Mouse (Mus musculus): Measurements from ENCODE around the gene Ino80d. TPM values are rescaled to one million over a fixed set of nuclear protein-coding genes. Genes with fewer than 3 reads are reported as not detected.

The Ino80d gene
- total RNA-seq, 2 experiments from 2014 or later, result 18.9 to 21.1 TPM

GRCm38 (mm10) chr1:63110536-63111285 lies 3.8 kb downstream of the Ino80d start:
- peak; percentile 24 to 25 for DNase-seq
- intact Hi-C loops (cut with DNase I), result no loop called here

GRCm38 (mm10) chr1:63107614-63108327 lies 6.7 kb downstream of the Ino80d start:
- no peak for DNase-seq
- intact Hi-C loops (cut with DNase I), result no loop called here

GRCm38 (mm10) chr1:63102758-63103451 lies 11.6 kb downstream of the Ino80d start:
- intact Hi-C loops (cut with DNase I), result no loop called here
- DNase-seq, result no peak

GRCm38 (mm10) chr1:63100196-63100595 lies 14.3 kb downstream of the Ino80d start:
- intact Hi-C loops (cut with DNase I), result no loop called here
- no peak for DNase-seq

- DNase-seq, result no peak
- intact Hi-C loops (cut with DNase I), result no loop called here
Observed at GRCm38 (mm10) chr1:63098831-63099230, 15.6 kb downstream of the Ino80d start.

- intact Hi-C loops (cut with DNase I), result no loop called here
- no peak for DNase-seq
Observed at GRCm38 (mm10) chr1:63096071-63096470, 18.4 kb downstream of the Ino80d start.

- DNase-seq, result no peak
- intact Hi-C loops (cut with DNase I), result no loop called here
Observed at GRCm38 (mm10) chr1:63089795-63090194, 24.7 kb downstream of the Ino80d start.

GRCm38 (mm10) chr1:63088614-63089013 lies 25.9 kb downstream of the Ino80d start:
- DNase-seq, result no peak
- intact Hi-C loops (cut with DNase I), result no loop called here

- intact Hi-C loops (cut with DNase I), result no loop called here
Observed at GRCm38 (mm10) chr1:63080277-63080676, 34.2 kb downstream of the Ino80d start.

GRCm38 (mm10) chr1:63076383-63076782 lies 38.1 kb downstream of the Ino80d start:
- DNase-seq, result no peak
- intact Hi-C loops (cut with DNase I), result no loop called here

More at GRCm38 (mm10) chr1:63080277-63080676, 34.2 kb downstream of the Ino80d start:
- no peak for DNase-seq

GRCm38 (mm10) chr1:63071379-63071778 lies 43.1 kb downstream of the Ino80d start:
- intact Hi-C loops (cut with DNase I), result no loop called here
- DNase-seq, result no peak

GRCm38 (mm10) chr1:63058361-63058760 lies 56.1 kb downstream of the Ino80d start:
- no peak for DNase-seq
- intact Hi-C loops (cut with DNase I), result no loop called here

GRCm38 (mm10) chr1:63057849-63058248 lies 56.6 kb downstream of the Ino80d start:
- intact Hi-C loops (cut with DNase I), result no loop called here

GRCm38 (mm10) chr1:63057318-63057717 lies 57.1 kb downstream of the Ino80d start:
- intact Hi-C loops (cut with DNase I), result no loop called here

More at GRCm38 (mm10) chr1:63057849-63058248, 56.6 kb downstream of the Ino80d start:
- DNase-seq, result no peak

GRCm38 (mm10) chr1:63055386-63055785 lies 59.1 kb downstream of the Ino80d start:
- intact Hi-C loops (cut with DNase I), result no loop called here
- DNase-seq, result peak; percentile 13 to 32

More at GRCm38 (mm10) chr1:63057318-63057717, 57.1 kb downstream of the Ino80d start:
- no peak for DNase-seq

GRCm38 (mm10) chr1:63050866-63051265 lies 63.6 kb downstream of the Ino80d start:
- peak; percentile 8 to 31 for DNase-seq
- intact Hi-C loops (cut with DNase I), result no loop called here

- intact Hi-C loops (cut with DNase I), result no loop called here
- peak; percentile 16 to 23 for DNase-seq
Observed at GRCm38 (mm10) chr1:63049977-63050376, 64.5 kb downstream of the Ino80d start.

- DNase-seq, result no peak
- intact Hi-C loops (cut with DNase I), result no loop called here
Observed at GRCm38 (mm10) chr1:63047983-63048382, 66.5 kb downstream of the Ino80d start.

GRCm38 (mm10) chr1:63032929-63033328 lies 81.5 kb downstream of the Ino80d start:
- intact Hi-C loops (cut with DNase I), result no loop called here
- DNase-seq, result no peak

GRCm38 (mm10) chr1:63019916-63020315 lies 94.6 kb downstream of the Ino80d start:
- no peak for DNase-seq
- intact Hi-C loops (cut with DNase I), result no loop called here

- DNase-seq, result no peak
- intact Hi-C loops (cut with DNase I), result no loop called here
Observed at GRCm38 (mm10) chr1:63005013-63005646, 109.3 kb downstream of the Ino80d start.
